Mouse (Mus musculus) Patski (cell line): ENCODE data around the gene Srp14. TPM values are rescaled to one million over a fixed set of nuclear protein-coding genes. Genes with fewer than 3 reads are reported as not detected.
A peak's percentile ranks its signal among the peaks of the same experiment; 100 is the strongest.

Experiments used
- ATAC-seq: fragments of 100-300 bp; one replicate; pipeline ENCODE4 v1.8.0; 2021
- CTCF ChIA-PET: fragments of 350-600 bp; sonication (Branson Sonifier 250); formaldehyde crosslinking; loops from one replicate; lab custom pipeline; 2022; ENCODE audit warnings: inconsistent platforms; lab: Charles Lee
- POLR2A ChIA-PET: fragments of 350-600 bp; sonication (Branson Sonifier 250); formaldehyde crosslinking; loops from one replicate; lab custom pipeline; 2022; ENCODE audit warnings: antibody characterized with exemption, inconsistent platforms; lab: Charles Lee
- DNase-seq: peaks from one replicate; pipeline ENCODE4 v3.0.0-alpha.2; 2011; ENCODE audit warnings: low read depth, low spot score
- H3K27me3 ChIP-seq: fragments of 371-371 bp; one replicate; pipeline ENCODE4 v1.5.1; 2021
- CTCF ChIP-seq: fragments of 100-300 bp; IDR thresholded peaks from one replicate; pipeline ENCODE4 v1.5.1; 2021
- in situ Hi-C: fragments of 300-500 bp; cut with MboI; formaldehyde crosslinking; loops from 3 replicates; pipeline ENCODE4 v1.11.1; 2018; ENCODE audit warnings: low pct_unique_long_range_greater_than_20kb, mixed read lengths
- polyA plus RNA-seq: library from polyadenylated mRNA; unstranded; gene quantifications from one replicate; pipeline ENCODE4 v1.2.3, GENCODE M21; 2021

Srp14 gene
- polyA plus RNA-seq, 1 experiment from 2014 or later = 254 TPM

GRCm38 (mm10) chr2:118491281-118491731, 11.8 kb upstream of the Srp14 start:
- ChIA-PET POLR2A (interaction anchor here (0.6 to 1.5 kb wide), 4 partner anchors 20 to 108 kb away, joined by 3 to 6 read pairs (median 4); no protein-coding TSS in a partner anchor), CTCF (interaction anchor here (0.9 to 1.8 kb wide), 3 partner anchors 14 to 55 kb away, joined by 3 to 8 read pairs (median 3); no protein-coding TSS in a partner anchor)
- no peak for TF ChIP-seq CTCF
- in situ Hi-C loops = loop anchor here (25.0 kb wide), 2 partner anchors 246 to 396 kb away; partner anchors contain the start of genes Inafm2 and Plcb2
- no peaks in the 10 kb centered on the region for H3K27me3 ChIP-seq
- ATAC-seq = no peak
- DNase-seq = no peak

GRCm38 (mm10) chr2:118490241-118491091, 11.0 kb upstream of the Srp14 start:
- peak; percentile 54 for ATAC-seq
- ChIA-PET POLR2A (interaction anchor here (0.6 to 1.3 kb wide), 7 partner anchors 11 to 121 kb away, joined by 3 to 6 read pairs (median 3); no protein-coding TSS in a partner anchor), CTCF (interaction anchor here (1.8 to 3.2 kb wide), 2 partner anchors 43 to 114 kb away, joined by 8 to 17 read pairs; no protein-coding TSS in a partner anchor)
- in situ Hi-C loops = loop anchor here (25.0 kb wide), 2 partner anchors 247 to 397 kb away; partner anchors contain the start of genes Inafm2 and Plcb2
- TF ChIP-seq CTCF = no peak
- DNase-seq = peak; percentile 75
- no peaks in the 10 kb centered on the region for H3K27me3 ChIP-seq

GRCm38 (mm10) chr2:118487806-118488205, 8.3 kb upstream of the Srp14 start:
- no peak for DNase-seq
- CTCF ChIA-PET = interaction anchor here (0.7 to 4.1 kb wide), 18 partner anchors 9 to 273 kb away, joined by 3 to 52 read pairs (median 6); partner anchors contain the start of gene Bmf
- in situ Hi-C loops = loop anchor here (5.0 to 25.0 kb wide), 4 partner anchors 44 to 399 kb away; partner anchors contain the start of genes Inafm2 and Plcb2

GRCm38 (mm10) chr2:118486933-118487332, 7.4 kb upstream of the Srp14 start:
- in situ Hi-C loops = loop anchor here (5.0 to 25.0 kb wide), 4 partner anchors 45 to 400 kb away; partner anchors contain the start of genes Inafm2 and Plcb2
- DNase-seq (no peak), ATAC-seq (no peak)
- peak; percentile 98 for TF ChIP-seq CTCF
- ChIA-PET POLR2A (interaction anchor here (1.1 to 1.8 kb wide), 2 partner anchors 136 to 151 kb away, joined by 3 to 4 read pairs; no protein-coding TSS in a partner anchor), CTCF (interaction anchor here (0.7 to 4.1 kb wide), 30 partner anchors 9 to 274 kb away, joined by 3 to 52 read pairs (median 4); partner anchors contain the start of gene Bmf)
- no peaks in the 10 kb centered on the region for H3K27me3 ChIP-seq

More at GRCm38 (mm10) chr2:118487806-118488205, 8.3 kb upstream of the Srp14 start:
- no peak for ATAC-seq
- no peaks in the 10 kb centered on the region for H3K27me3 ChIP-seq
- TF ChIP-seq CTCF = peak; percentile 68
- POLR2A ChIA-PET = interaction anchor here (1.0 kb wide), 2 partner anchors 44 to 117 kb away, joined by 3 to 4 read pairs; no protein-coding TSS in a partner anchor

- CTCF ChIA-PET = interaction anchor here (1.3 to 4.1 kb wide), 3 partner anchors 15 to 125 kb away, joined by 3 to 52 read pairs (median 39); no protein-coding TSS in a partner anchor
- in situ Hi-C loops = loop anchor here (5.0 to 25.0 kb wide), 4 partner anchors 47 to 402 kb away; partner anchors contain the start of genes Inafm2 and Plcb2
- H3K27me3 ChIP-seq = no peaks in the 10 kb centered on the region
- ATAC-seq (no peak), DNase-seq (no peak)
- POLR2A ChIA-PET = interaction anchor here (0.6 to 1.8 kb wide), 2 partner anchors 50 to 138 kb away, joined by 3 to 4 read pairs; no protein-coding TSS in a partner anchor
- no peak for TF ChIP-seq CTCF
Measured at GRCm38 (mm10) chr2:118485415-118485814, 5.9 kb upstream of the Srp14 start.

GRCm38 (mm10) chr2:118484386-118484898, 4.9 kb upstream of the Srp14 start:
- H3K27me3 ChIP-seq = no peaks in the 10 kb centered on the region
- in situ Hi-C loops = loop anchor here (25.0 kb wide), 2 partner anchors 253 to 403 kb away; partner anchors contain the start of genes Inafm2 and Plcb2
- DNase-seq (no peak), ATAC-seq (no peak)
- CTCF ChIA-PET = no interaction called here
- POLR2A ChIA-PET = no interaction called here
- no peak for TF ChIP-seq CTCF

GRCm38 (mm10) chr2:118483032-118483431, 3.5 kb upstream of the Srp14 start:
- ChIA-PET POLR2A (interaction anchor here (0.7 kb wide), 1 partner anchor 236 kb away, joined by 3 read pairs; no protein-coding TSS in a partner anchor), CTCF (interaction anchor here (1.0 to 1.4 kb wide), 3 partner anchors 46 to 219 kb away, joined by 3 read pairs; no protein-coding TSS in a partner anchor)
- ATAC-seq (no peak), DNase-seq (no peak)
- in situ Hi-C loops = loop anchor here (25.0 kb wide), 2 partner anchors 254 to 404 kb away; partner anchors contain the start of genes Inafm2 and Plcb2
- no peak for TF ChIP-seq CTCF
- no peaks in the 10 kb centered on the region for H3K27me3 ChIP-seq

GRCm38 (mm10) chr2:118480886-118481285, 1.4 kb upstream of the Srp14 start:
- ATAC-seq (no peak), DNase-seq (no peak)
- in situ Hi-C loops = loop anchor here (25.0 kb wide), 2 partner anchors 256 to 406 kb away; partner anchors contain the start of genes Inafm2 and Plcb2
- CTCF ChIA-PET = no interaction called here
- TF ChIP-seq CTCF = no peak
- no peaks in the 10 kb centered on the region for H3K27me3 ChIP-seq
- POLR2A ChIA-PET = no interaction called here

- ATAC-seq (peak; percentile 52), DNase-seq (no peak)
- ChIA-PET POLR2A (interaction anchor here (0.6 to 1.3 kb wide), 2 partner anchors 9 to 11 kb away, joined by 3 to 5 read pairs; no protein-coding TSS in a partner anchor), CTCF (no interaction called here)
- in situ Hi-C loops = loop anchor here (25.0 kb wide), 2 partner anchors 258 to 408 kb away; partner anchors contain the start of genes Inafm2 and Plcb2
- TF ChIP-seq CTCF = no peak
- H3K27me3 ChIP-seq = no peaks in the 10 kb centered on the region
Measured at GRCm38 (mm10) chr2:118478833-118479549, 520 bp downstream of the Srp14 start.
